Mouse (Mus musculus) activated CD4-positive, CD25-positive, alpha-beta regulatory T cell (primary cell): ENCODE measurements around the gene Hcfc1r1. TPM values are rescaled to one million over a fixed set of nuclear protein-coding genes. Genes with fewer than 3 reads are reported as not detected.

ENCODE experiments used
- polyA plus RNA-seq, 2 experiments: library from polyadenylated mRNA; unstranded; fragments of 100-300 nt; shearing (Covaris generic); gene quantifications; one replicate each; pipeline ENCODE4 v1.2.1; 2017

Gene Hcfc1r1
- 10 to 100 TPM; 49.0 to 52.4 TPM for polyA plus RNA-seq

DNA sequence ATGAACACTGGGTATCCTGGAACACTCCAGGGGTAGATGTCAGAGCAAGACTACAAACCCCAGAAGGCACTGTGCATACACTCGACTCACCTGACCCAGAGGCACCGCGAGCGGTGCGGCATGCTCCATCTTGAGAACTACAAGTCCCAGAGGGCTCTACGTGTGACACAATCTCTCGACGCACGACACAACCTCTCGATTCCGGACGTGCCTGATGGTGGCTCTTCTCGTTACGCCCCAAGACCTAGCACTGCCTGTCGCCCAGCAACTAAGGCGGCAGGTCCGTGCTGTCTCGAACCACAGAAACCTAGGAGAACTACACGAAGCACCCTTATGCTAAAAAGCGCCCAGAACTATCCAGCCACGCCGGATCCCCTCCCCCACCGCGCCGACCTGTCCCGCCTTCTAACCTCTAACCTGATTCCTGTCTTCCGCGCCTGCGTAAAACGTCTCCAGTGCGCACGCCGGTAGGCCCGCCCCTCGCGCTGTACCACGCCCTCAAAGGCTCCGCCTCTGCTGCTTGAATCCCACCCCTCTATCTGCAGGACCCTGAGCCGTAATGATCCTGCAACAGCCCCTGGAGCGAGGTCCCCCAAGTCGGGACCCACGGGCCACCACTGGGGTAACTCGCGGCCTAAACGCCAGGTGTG is at the start of gene Hcfc1r1, which contains the start of gene Thoc6:
Gene Hcfc1r1 (plus strand): TSS at position 173 of the 650 bp plus-strand sequence.
Gene Thoc6 (minus strand): TSS at position 459 of the 650 bp plus-strand sequence.

DNA sequence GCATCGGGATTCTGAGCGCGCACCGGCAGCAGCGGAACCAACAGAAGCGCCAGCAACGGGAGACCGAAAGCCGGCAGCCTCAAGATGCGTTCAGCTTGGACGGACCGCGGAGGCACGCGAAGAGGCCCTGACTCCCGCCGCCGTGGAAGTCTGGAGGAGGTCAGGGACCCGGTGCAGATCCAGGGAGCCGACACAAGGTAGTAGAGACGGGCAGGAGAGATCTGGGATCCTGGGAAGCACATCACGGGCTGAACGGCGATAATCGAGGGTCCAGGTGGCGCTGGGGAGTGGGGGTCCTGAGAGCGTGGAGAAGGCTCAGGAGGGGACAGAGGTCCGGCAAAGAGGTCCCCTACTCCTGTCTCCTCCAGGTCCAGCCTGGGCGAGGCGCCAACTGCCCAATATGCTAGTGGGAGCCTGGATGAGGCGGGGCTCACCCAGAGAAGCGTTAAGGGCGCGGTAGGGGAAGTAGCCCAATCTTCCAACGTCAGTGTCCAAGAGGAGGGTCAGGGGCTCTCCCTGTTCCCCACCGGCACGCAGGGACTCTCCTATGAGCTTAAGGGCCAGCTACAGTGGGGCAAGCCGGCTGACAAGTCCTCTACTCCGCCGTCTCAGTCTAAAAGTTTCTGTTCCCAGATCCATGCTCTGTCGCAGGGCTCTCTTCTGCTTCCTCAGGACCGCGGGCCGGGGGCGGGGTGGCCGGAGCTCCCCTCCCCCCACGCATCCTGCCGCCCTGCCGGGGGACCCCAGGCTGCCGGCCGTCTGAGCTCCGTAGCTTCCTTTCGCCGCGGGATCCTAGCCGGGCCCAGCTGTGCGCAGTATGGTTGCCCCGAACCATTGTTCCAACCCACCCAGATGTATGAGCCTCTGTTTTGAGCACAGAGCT is 28.5 kb upstream of the Hcfc1r1 start, which contains the start of gene Mmp25:
Gene Mmp25 (minus strand): TSS at position 665 of the 883 bp plus-strand sequence.

DNA sequence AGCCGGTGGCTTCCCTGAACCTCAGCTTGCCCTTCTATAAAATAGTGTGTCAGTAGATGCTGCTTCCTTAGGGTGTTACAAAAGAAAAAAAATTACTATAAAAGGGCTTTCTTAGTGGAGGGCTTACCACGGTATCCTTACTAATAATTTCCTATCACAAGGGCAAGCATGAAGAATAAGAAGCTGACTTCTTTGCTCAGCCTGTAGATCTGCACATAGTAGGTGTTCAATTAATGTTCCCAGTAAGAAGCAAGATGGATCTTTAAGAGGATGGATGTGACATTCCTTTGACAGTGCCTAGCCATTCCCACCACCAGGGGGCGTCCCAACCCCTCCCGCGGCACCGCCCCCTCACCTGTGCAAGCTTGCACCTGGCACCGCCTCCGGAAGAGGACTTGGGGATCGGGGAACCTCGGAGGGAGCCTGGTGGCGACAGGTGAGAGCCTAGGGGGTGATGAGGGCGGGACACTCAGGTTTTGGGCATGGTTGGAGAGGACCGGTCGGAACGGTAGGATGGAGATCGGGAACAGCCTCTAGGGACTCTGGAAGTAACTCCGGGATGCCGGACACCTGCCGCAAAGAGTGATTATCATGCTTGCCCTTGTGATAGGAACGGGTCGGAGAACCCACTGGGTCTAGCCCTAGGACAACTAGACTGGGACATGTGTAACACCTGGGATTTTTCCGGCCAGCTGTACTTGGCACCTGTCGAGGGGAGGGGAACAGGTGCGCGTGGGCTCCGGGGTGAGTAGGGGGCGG is 13.1 kb upstream of the Hcfc1r1 start, which contains the start of gene Bicdl2:
Gene Bicdl2 (plus strand): TSS at position 390 of the 759 bp plus-strand sequence.

DNA sequence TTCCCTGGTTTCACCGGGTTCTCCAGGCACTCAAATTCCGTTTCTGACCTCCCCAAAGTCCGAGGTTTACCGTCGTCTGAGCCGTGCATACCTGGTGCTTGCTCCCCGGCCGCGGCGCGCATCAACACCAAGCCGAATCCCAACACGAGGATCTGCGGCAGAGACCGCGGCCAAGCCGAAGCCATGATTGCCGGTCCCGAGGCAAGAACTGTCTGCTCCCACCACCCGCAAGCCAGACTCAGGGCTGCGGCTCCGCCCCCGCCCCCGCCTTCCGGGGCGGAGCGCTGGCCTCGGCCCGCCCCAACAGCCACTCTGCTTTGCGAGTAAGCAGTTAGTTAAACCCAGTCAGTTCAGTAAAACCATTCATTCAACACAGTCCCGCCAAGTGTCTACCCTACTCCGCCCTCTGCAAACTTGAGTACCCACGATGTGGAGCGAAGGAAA is 3.9 kb downstream of the Hcfc1r1 start, which contains the start of gene Tnfrsf12a:
Gene Tnfrsf12a (minus strand): TSS at position 233 of the 444 bp plus-strand sequence.

DNA sequence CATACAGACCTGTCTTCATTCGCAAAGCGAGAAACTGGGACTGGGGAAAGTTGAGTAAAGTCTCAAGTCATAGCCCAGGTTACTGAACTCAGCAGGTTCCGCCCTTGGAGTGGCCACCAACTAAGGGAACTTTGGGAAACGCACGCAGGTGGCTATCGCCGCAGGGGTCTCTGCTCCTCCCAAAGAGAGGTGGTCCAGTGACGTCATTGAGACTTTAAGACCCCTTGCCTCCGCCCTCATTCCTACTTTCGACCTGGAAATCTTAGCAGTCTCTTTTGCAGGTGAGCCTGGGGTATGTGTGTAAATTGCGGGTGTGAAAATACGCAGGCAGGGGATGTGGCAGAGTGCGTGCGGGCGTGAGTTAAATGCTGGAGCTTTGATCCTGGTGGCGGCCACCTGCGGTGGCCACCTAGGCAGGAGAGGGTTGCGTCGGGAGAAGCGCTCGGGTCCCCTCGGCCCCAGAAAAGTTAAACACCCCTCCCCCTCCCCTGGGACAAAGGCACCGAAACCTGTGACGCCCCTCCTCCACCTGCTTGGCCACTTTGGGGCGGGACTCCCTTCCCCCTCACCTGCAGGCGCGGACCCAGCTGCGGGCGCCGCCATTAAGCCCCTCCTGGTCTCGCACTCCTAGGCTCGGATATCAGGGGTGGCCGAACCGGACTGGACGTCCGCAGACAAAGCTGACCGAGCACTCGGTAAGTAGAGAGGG is 5.9 kb downstream of the Hcfc1r1 start, which contains the start of gene Cldn6:
Gene Cldn6 (plus strand): TSS at position 123 of the 709 bp plus-strand sequence.

DNA sequence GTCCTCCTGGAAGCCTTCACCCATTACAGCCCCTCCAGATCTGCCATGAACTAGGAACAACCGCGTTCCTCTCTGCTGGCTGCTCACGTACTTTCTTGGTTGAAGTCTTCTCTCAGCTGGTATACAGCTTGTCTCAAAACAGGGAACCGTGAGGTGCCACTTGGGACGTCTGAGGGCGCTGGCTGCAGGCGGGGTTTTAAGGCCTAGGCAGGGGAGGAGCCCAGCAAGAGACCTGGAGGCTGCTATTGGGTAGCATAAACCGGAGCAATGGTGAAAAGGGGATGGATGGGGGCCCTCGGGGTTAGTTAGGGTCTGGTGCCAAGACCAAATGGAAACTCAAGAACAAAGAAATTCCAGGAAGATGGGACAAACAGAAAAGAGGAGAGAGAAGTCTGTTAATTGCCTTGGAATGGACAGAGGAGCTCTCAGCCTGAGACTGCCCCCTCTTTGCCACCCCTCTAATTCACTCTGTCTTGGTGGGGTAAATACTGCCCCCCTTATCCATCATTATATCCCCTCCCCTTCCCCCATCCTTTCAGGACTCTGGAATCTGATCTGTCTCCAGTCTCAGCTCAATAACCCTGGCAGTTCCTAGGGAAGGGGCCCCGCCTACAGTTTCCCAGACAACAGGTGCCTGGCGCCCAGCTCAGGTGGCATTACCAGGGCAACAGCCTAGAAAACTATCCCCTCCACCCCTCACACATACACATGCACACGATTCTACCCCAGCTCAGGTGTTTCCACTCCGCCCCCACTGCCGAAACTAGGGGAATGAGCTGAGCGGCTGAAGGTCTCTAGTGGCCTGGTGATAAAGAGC is 10.7 kb downstream of the Hcfc1r1 start, which contains the start of gene Cldn9:
Gene Cldn9 (minus strand): TSS at position 171 of the 817 bp plus-strand sequence.

DNA sequence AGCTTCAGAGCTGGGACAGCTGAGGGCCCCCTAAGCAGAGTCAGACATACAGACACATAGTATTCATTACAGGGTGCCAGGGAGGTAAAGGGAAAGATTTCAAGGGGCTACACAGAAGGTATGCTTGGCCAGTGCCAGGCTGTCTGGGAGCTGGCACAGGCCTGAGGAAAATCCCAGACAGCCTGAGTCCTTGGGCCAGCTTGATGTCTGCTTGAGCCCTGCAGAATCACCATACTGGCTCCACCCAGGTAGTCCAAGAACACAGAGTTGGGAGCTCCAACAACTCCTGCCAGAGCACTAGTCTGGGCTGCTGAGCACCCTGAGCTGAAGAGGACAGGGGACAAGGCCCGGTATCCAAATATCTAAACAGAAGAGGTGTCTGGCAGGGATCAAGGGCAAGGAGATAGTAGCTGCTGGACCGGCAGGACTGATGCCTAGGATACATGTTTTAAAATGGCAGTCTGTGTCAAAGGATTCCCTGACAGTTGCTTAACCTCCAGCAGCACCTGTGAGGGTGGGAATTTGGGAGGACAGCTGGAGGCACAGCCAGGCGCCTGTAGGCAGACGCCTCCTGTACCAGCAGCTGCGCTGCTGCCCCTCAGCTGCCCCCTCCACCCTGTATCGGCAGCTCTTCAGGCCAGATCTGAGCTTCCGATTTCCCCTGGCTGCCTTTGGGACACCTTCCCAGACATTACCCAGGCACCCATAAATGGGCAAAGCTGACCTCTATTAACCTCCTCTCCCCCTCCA is 49.2 kb downstream of the Hcfc1r1 start, which contains the start of gene 1520401A03Rik:
Gene 1520401A03Rik (minus strand): TSS at position 408 of the 750 bp plus-strand sequence.

Other genes with a start within 250 kb of the Hcfc1r1 start
- gene Vmn2r117, start 193.9 kb upstream of the Hcfc1r1 start, polyA plus RNA-seq, result under 1 TPM in 1 of 2 experiments, not detected in 1; 0.02 TPM
- 10 to 100 TPM; 12.5 to 13.4 TPM for gene Zfp213, start 109.4 kb upstream of the Hcfc1r1 start, polyA plus RNA-seq
- gene Zfp13, start 74.1 kb upstream of the Hcfc1r1 start, polyA plus RNA-seq, result not detected
- gene Zscan10, start 72.7 kb upstream of the Hcfc1r1 start, polyA plus RNA-seq, result 1 to 10 TPM in 1 of 2 experiments, under 1 TPM in 1; 0.19 to 1.2 TPM
- gene Mmp25, start 28.3 kb upstream of the Hcfc1r1 start, polyA plus RNA-seq, result under 1 TPM; 0.12 to 0.99 TPM
- under 1 TPM; 0.11 to 0.43 TPM for gene Bicdl2, start 13.1 kb upstream of the Hcfc1r1 start, polyA plus RNA-seq
- 10 to 100 TPM; 30.0 to 38.4 TPM for gene Thoc6, start 286 bp downstream of the Hcfc1r1 start, polyA plus RNA-seq
- gene Tnfrsf12a, start 3.9 kb downstream of the Hcfc1r1 start, polyA plus RNA-seq, result 1 to 10 TPM; 5.5 to 6.7 TPM
- under 1 TPM in 1 of 2 experiments, not detected in 1; 0.11 TPM for gene Cldn6, start 5.7 kb downstream of the Hcfc1r1 start, polyA plus RNA-seq
- under 1 TPM in 1 of 2 experiments, not detected in 1; 0.12 TPM for gene Cldn9, start 10.4 kb downstream of the Hcfc1r1 start, polyA plus RNA-seq
- gene 1520401A03Rik, start 49.2 kb downstream of the Hcfc1r1 start, polyA plus RNA-seq, result under 1 TPM; 0.10 to 0.39 TPM
- gene Pkmyt1, start 52.7 kb downstream of the Hcfc1r1 start, polyA plus RNA-seq, result 10 to 100 TPM; 31.6 to 39.0 TPM
- 10 to 100 TPM; 10.0 to 20.7 TPM for gene Paqr4, start 67.3 kb downstream of the Hcfc1r1 start, polyA plus RNA-seq
- 10 to 100 TPM in 1 of 2 experiments, 1 to 10 TPM in 1; 4.0 to 11.8 TPM for gene Kremen2, start 72.2 kb downstream of the Hcfc1r1 start, polyA plus RNA-seq
- gene Flywch1, start 98.0 kb downstream of the Hcfc1r1 start, polyA plus RNA-seq, result 10 to 100 TPM; 23.5 to 40.0 TPM
- 1 to 10 TPM; 6.3 to 7.6 TPM for gene Flywch2, start 112.5 kb downstream of the Hcfc1r1 start, polyA plus RNA-seq
- 100 to 1,000 TPM; 921 to 934 TPM for gene Srrm2, start 116.9 kb downstream of the Hcfc1r1 start, polyA plus RNA-seq
- 100 to 1,000 TPM; 701 to 738 TPM for gene Elob, start 155.5 kb downstream of the Hcfc1r1 start, polyA plus RNA-seq
- under 1 TPM; 0.17 to 0.39 TPM for gene Prss33, start 162.5 kb downstream of the Hcfc1r1 start, polyA plus RNA-seq
- under 1 TPM in 1 of 2 experiments, not detected in 1; 0.77 TPM for gene Prss32, start 170.3 kb downstream of the Hcfc1r1 start, polyA plus RNA-seq
- gene Prss41, start 170.6 kb downstream of the Hcfc1r1 start, polyA plus RNA-seq, result 1 to 10 TPM; 1.9 to 3.0 TPM
- not detected for gene Prss21, start 194.5 kb downstream of the Hcfc1r1 start, polyA plus RNA-seq
- gene Dcpp1, start 207.3 kb downstream of the Hcfc1r1 start, polyA plus RNA-seq, result not detected
- gene Dcpp2, start 207.3 kb downstream of the Hcfc1r1 start, polyA plus RNA-seq, result not detected
- gene Dcpp3, start 243.9 kb downstream of the Hcfc1r1 start, polyA plus RNA-seq, result not detected